In genomic region chr11:82004810-82005209, GRCm38 (mm10) we compare ENCODE assay signal across 33 mouse cellular contexts. TPM values are rescaled to one million over a fixed set of nuclear protein-coding genes. Genes with fewer than 3 reads are reported as not detected.
DNase-seq lines count a peak whose midpoint lies in the region; ATAC-seq lines count a peak whose summit lies in the region.
"Had no signal": no experiment of that assay in that cellular context is flagged by ENCODE, and none has a peak within 500 bp of the region (broad histone marks: within the 10 kb centered on the region; RNA-seq: fewer than 3 reads in every experiment).

No protein-coding gene starts in this region.

- WGBS in heart, embryonic 11.5 days (ENCODE audit: insufficient replicate concordance) = 71% methylated on average over 2 of the region's 2 CpGs
- WGBS in midbrain, embryonic 13.5 days = 79% methylated on average over 2 of the region's 2 CpGs

- no peak overlapping the region for H3K27ac ChIP-seq in heart, embryonic 11.5 days (ENCODE audit: low read depth, low read length)
- H3K27ac ChIP-seq in midbrain, embryonic 13.5 days = no peak overlapping the region
- H3K27ac ChIP-seq: hindbrain, postnatal 0 days; limb, embryonic 10.5 days; neural tube, embryonic 13.5 days; stomach, embryonic 15.5 days had no signal

- H3K9ac ChIP-seq in heart, embryonic 11.5 days (ENCODE audit: low read depth, low read length) = no peak overlapping the region
- H3K9ac ChIP-seq in midbrain, embryonic 13.5 days (replicated peaks) = no peak overlapping the region
- H3K9ac ChIP-seq: lung, embryonic 14.5 days; neural tube, embryonic 13.5 days; stomach, embryonic 15.5 days had no signal

- peak; percentile 96 for DNase-seq in heart, adult 11 months
- peak; percentile 80 for DNase-seq in 416B (ENCODE audit: low read depth)
- DNase-seq in gastrocnemius, postnatal 25 days = no peak
- DNase-seq: adrenal gland, postnatal 36 days; cerebellum, adult 11-12 months; cerebellum, postnatal 14 days; gastrocnemius, postnatal 14 days; kidney, adult 9 months; kidney, postnatal 14 days; lung, embryonic 14.5 days; midbrain, embryonic 14.5 days; right cerebral cortex, adult 18-20 months; right cerebral cortex, postnatal 4 days; thymus, postnatal 25 days had no signal

- no peaks in the 10 kb centered on the region for H3K27me3 ChIP-seq in heart, embryonic 11.5 days (ENCODE audit: control insufficient read depth, insufficient read depth, low read length)
- H3K27me3 ChIP-seq in midbrain, embryonic 13.5 days = no peaks in the 10 kb centered on the region
- H3K27me3 ChIP-seq: neural tube, embryonic 13.5 days; Patski; stomach, embryonic 15.5 days had no signal

- ATAC-seq in heart, embryonic 11.5 days (replicated peaks; ENCODE audit: insufficient number of reproducible peaks, low FRiP score, low TSS enrichment) = no peak
- peak; percentile 75 for ATAC-seq in common myeloid progenitor, adult 5-6 weeks (replicated peaks; ENCODE audit: low read depth, poor library complexity, severe bottlenecking)
- peak; percentile 93 for ATAC-seq in monocyte, adult 5-6 weeks (replicated peaks; ENCODE audit: insufficient number of reproducible peaks, low FRiP score, low TSS enrichment, poor library complexity, severe bottlenecking)
- no peak for ATAC-seq in midbrain, embryonic 13.5 days
- ATAC-seq: forebrain, embryonic 16.5 days; hindbrain, postnatal 0 days; intestine, embryonic 16.5 days; Patski had no signal

- no peak overlapping the region for H3K4me3 ChIP-seq in heart, embryonic 11.5 days (ENCODE audit: low read depth, low read length)
- no peak overlapping the region for H3K4me3 ChIP-seq in midbrain, embryonic 13.5 days (replicated peaks)
- H3K4me3 ChIP-seq: limb, embryonic 10.5 days; myocyte; neural tube, embryonic 13.5 days; stomach, embryonic 15.5 days had no signal

- no peaks in the 10 kb centered on the region for H3K4me1 ChIP-seq in heart, embryonic 11.5 days (ENCODE audit: control insufficient read depth, insufficient read depth, low read length)
- peaks cover 8% of the 10 kb centered on the region; the same call in 1 of the 2 replicates for H3K4me1 ChIP-seq in midbrain, embryonic 13.5 days (replicated peaks)
- H3K4me1 ChIP-seq: stomach, embryonic 15.5 days had no signal

- H3K9me3 ChIP-seq in heart, embryonic 11.5 days (replicated peaks; ENCODE audit: control insufficient read depth, low read length) = no peaks in the 10 kb centered on the region
- H3K9me3 ChIP-seq in midbrain, embryonic 13.5 days = no peaks in the 10 kb centered on the region
- H3K9me3 ChIP-seq: limb, embryonic 10.5 days; neural tube, embryonic 13.5 days; stomach, embryonic 15.5 days had no signal

- no peak overlapping the region for H3K4me2 ChIP-seq in heart, embryonic 11.5 days
- no peak overlapping the region for H3K4me2 ChIP-seq in midbrain, embryonic 13.5 days (replicated peaks)
- H3K4me2 ChIP-seq: liver, embryonic 11.5 days; lung, embryonic 14.5 days; neural tube, embryonic 13.5 days; stomach, embryonic 15.5 days had no signal

- no peaks in the 10 kb centered on the region for H3K36me3 ChIP-seq in heart, embryonic 11.5 days (ENCODE audit: control insufficient read depth, insufficient read depth, low read length)
- no peaks in the 10 kb centered on the region for H3K36me3 ChIP-seq in midbrain, embryonic 13.5 days
- H3K36me3 ChIP-seq: G1E; limb, embryonic 10.5 days; neural tube, embryonic 13.5 days; stomach, embryonic 15.5 days had no signal

RNA-seq across cellular contexts. Expression of gene Ccl2, which starts 30.6 kb away (rescaled TPM):
- polyA plus RNA-seq in heart, embryonic 11.5 days (2014; fragmentation: Nextera tagmentation; extraction: Ambion mirVana) = 6.8 and 8.2 TPM in 2 replicates
- total RNA-seq in common myeloid progenitor, adult 5-6 weeks (2017) = 2.1 TPM in 1 of 2 replicates, not detected in the other
- total RNA-seq in monocyte, adult 5-6 weeks (2017) = 3.4 to 5.0 TPM in 2 of 3 replicates, not detected in the other
- under 1 TPM; 0.35 to 0.46 TPM for total RNA-seq in gastrocnemius, postnatal 25 days (2021)
- 1.1 and 2.4 TPM in 2 replicates for polyA plus RNA-seq in midbrain, embryonic 13.5 days (2015; fragmentation: Nextera tagmentation; extraction: Ambion mirVana)
- total RNA-seq: G1E; hindbrain, postnatal 0 days; layer of hippocampus, adult 18-20 months; layer of hippocampus, postnatal 25 days had no signal
- polyA plus RNA-seq: G1E; limb, embryonic 10.5 days had no signal

RNA-seq across cellular contexts. Expression of gene Gm17268, which starts 33.6 kb away (rescaled TPM):
- polyA plus RNA-seq in heart, embryonic 11.5 days (2014; fragmentation: Nextera tagmentation; extraction: Ambion mirVana) = not detected in 2 replicates
- not detected in 2 replicates for total RNA-seq in common myeloid progenitor, adult 5-6 weeks (2017)
- not detected in 3 replicates for total RNA-seq in monocyte, adult 5-6 weeks (2017)
- not detected for total RNA-seq in gastrocnemius, postnatal 25 days (2021)
- polyA plus RNA-seq in midbrain, embryonic 13.5 days (2015; fragmentation: Nextera tagmentation; extraction: Ambion mirVana) = not detected in 2 replicates
- total RNA-seq: adrenal gland, adult 18-20 months; adrenal gland, postnatal 36 days; G1E; gastrocnemius, postnatal 14 days; hematopoietic stem cell, adult 5-6 weeks; hindbrain, postnatal 0 days; layer of hippocampus, adult 18-20 months; layer of hippocampus, postnatal 25 days had no signal
- polyA plus RNA-seq: forebrain, embryonic 16.5 days; G1E; heart, postnatal 0 days; hindbrain, postnatal 0 days; intestine, embryonic 16.5 days; limb, embryonic 10.5 days; liver, embryonic 11.5 days; lung, embryonic 14.5 days; midbrain, embryonic 14.5 days; myocyte; neural tube, embryonic 13.5 days; Patski; stomach, embryonic 15.5 days had no signal

RNA-seq across cellular contexts. Expression of gene Asic2, which starts 36.6 kb away (rescaled TPM):
- 0.21 and 0.25 TPM in 2 replicates for polyA plus RNA-seq in heart, embryonic 11.5 days (2014; fragmentation: Nextera tagmentation; extraction: Ambion mirVana)
- not detected in 2 replicates for total RNA-seq in common myeloid progenitor, adult 5-6 weeks (2017)
- total RNA-seq in monocyte, adult 5-6 weeks (2017) = not detected in 3 replicates
- not detected for total RNA-seq in gastrocnemius, postnatal 25 days (2021)
- 5.0 and 5.2 TPM in 2 replicates for polyA plus RNA-seq in midbrain, embryonic 13.5 days (2015; fragmentation: Nextera tagmentation; extraction: Ambion mirVana)
- total RNA-seq: hematopoietic stem cell, adult 5-6 weeks had no signal
- polyA plus RNA-seq: G1E; heart, postnatal 0 days; myocyte had no signal

RNA-seq across cellular contexts. Expression of gene Ccl7, which starts 40.7 kb away (rescaled TPM):
- polyA plus RNA-seq in heart, embryonic 11.5 days (2014; fragmentation: Nextera tagmentation; extraction: Ambion mirVana) = 2.0 and 2.8 TPM in 2 replicates
- not detected in 2 replicates for total RNA-seq in common myeloid progenitor, adult 5-6 weeks (2017)
- not detected in 3 replicates for total RNA-seq in monocyte, adult 5-6 weeks (2017)
- under 1 TPM in 1 of 2 experiments, not detected in 1; 0.35 TPM for total RNA-seq in gastrocnemius, postnatal 25 days (2021)
- 0.44 and 1.6 TPM in 2 replicates for polyA plus RNA-seq in midbrain, embryonic 13.5 days (2015; fragmentation: Nextera tagmentation; extraction: Ambion mirVana)
- total RNA-seq: G1E; hematopoietic stem cell, adult 5-6 weeks; layer of hippocampus, adult 18-20 months; layer of hippocampus, postnatal 25 days had no signal
- polyA plus RNA-seq: G1E; limb, embryonic 10.5 days had no signal

RNA-seq across cellular contexts. Expression of gene Ccl11, which starts 52.8 kb away (rescaled TPM):
- not detected in 2 replicates for polyA plus RNA-seq in heart, embryonic 11.5 days (2014; fragmentation: Nextera tagmentation; extraction: Ambion mirVana)
- total RNA-seq in common myeloid progenitor, adult 5-6 weeks (2017) = not detected in 2 replicates
- total RNA-seq in monocyte, adult 5-6 weeks (2017) = not detected in 3 replicates
- 10 to 100 TPM; 12.2 to 14.3 TPM for total RNA-seq in gastrocnemius, postnatal 25 days (2021)
- polyA plus RNA-seq in midbrain, embryonic 13.5 days (2015; fragmentation: Nextera tagmentation; extraction: Ambion mirVana) = not detected in 2 replicates
- total RNA-seq: G1E; hematopoietic stem cell, adult 5-6 weeks had no signal
- polyA plus RNA-seq: forebrain, embryonic 16.5 days; G1E; limb, embryonic 10.5 days; liver, embryonic 11.5 days; midbrain, embryonic 14.5 days; myocyte; Patski had no signal

Comparison
In these comparisons a context has a peak if more than half of its experiments do, and no peak if none do; other contexts are left out.
1. ATAC-seq: peak in common myeloid progenitor, adult 5-6 weeks (single experiment) and monocyte, adult 5-6 weeks (single experiment); none in heart, embryonic 11.5 days (single experiment) and midbrain, embryonic 13.5 days (single experiment).